Mouse (Mus musculus): ENCODE measurements around the gene Spsb3. TPM values are rescaled to one million over a fixed set of nuclear protein-coding genes. Genes with fewer than 3 reads are reported as not detected.

Gene Spsb3
- polyA plus RNA-seq, 1 experiment, result 76.4 TPM

DNA sequence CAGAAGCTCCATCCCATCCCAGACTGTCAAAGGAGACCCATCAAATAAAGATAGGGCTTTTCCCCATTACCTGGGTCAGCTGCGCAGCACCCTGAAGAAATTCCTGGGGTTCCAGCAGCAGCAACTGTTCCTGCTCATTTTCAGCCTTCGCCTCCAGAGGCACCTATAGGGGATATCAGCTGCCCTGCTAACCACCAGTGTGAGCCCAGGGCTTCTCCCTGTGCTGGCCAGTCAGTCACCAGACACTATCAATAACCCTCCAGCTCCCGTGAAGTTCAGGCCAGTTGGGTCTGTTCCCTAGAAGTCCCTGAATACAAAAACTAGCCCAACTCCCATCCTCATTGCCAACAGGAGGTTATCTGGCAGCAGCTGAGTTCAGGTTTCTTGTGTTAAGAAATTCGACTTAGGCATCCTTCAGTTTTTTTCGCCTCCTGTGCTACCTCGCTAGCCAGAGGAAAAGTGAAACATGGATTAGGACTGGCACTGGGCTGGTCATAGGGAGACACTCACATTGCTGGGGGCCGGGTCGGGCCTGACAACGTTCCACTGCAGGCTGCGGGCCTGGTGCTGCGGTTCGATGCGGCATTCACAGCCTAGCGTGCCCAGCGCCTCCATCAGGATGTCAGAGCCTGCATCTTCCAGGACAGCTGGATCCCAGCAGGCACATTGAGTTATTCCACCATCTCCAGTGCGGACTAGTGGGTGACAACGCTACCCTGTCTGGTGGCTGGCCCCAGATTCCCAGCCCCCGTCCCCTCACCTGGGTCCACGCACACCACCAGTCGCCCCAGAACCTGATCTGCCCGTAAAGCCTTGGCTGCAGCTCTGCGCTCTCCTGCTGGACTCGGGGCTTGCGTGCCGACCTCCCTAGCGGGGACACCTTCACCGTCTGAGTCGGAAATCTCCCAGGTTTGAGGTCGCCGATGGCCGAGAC, 7.9 kb downstream of the Spsb3 start:
- Histone ChIP-seq H3K4me3 (replicated peaks; ENCODE audit: extremely low read depth, low read depth, low read length) (peak overlapping the region; percentile 91), H3K4me1 (ENCODE audit: control insufficient read depth, insufficient read depth, low read length) (peaks cover 16% of the 10 kb centered on the region)
- 10% methylated on average over 31 of the region's 31 CpGs for WGBS
- no peak for TF ChIP-seq POLR2A (IDR thresholded peaks at IDR 0.05; ENCODE audit: borderline replicate concordance, extremely low read depth, low read depth, low read length)
- TF ChIP-seq CTCF (IDR thresholded peaks at IDR 0.05; ENCODE audit: insufficient read depth, low read length), result no peak
- no peak for DNase-seq

DNA sequence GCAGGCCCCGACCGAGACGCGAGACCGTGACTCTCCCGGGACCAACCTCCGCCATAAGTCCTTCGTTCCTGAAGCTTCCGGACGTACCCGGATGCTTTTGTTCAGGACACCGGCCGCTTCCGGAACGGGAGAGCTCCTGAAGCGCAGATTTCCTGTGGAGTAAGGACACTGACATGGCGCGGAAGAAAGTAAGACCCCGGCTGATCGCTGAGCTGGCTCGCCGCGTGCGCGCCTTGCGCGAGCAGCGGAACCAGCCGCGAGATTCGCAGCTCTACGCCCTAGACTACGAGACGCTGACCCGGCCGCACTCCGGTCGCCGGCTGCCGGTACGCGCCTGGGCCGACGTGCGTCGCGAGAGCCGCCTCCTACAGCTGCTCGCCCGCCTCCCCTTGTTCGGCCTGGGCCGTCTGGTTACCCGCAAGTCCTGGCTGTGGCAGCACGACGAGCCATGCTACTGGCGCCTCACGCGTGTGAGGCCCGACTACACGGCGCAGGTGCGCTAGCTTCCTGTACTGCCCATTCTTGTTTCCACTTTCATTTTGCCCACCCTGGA, 8.6 kb downstream of the Spsb3 start, which contains the start of the genes Eme2 and Mrps34:
Gene Eme2, minus strand, starts transcription at position 93 of the 553 bp plus-strand sequence.
Gene Mrps34, plus strand, starts transcription at position 122 of the 553 bp plus-strand sequence.
- WGBS, result under 1% methylated on average over 62 of the region's 62 CpGs
- Histone ChIP-seq H3K4me3 (replicated peaks; ENCODE audit: extremely low read depth, low read depth, low read length) (peak within 1 kb of the TSS; percentile 91), H3K4me1 (ENCODE audit: control insufficient read depth, insufficient read depth, low read length) (peaks cover 16% of the 10 kb centered on the region)
- DNase-seq, result peak; percentile 84
- TF ChIP-seq POLR2A (IDR thresholded peaks at IDR 0.05; ENCODE audit: borderline replicate concordance, extremely low read depth, low read depth, low read length), result peak; percentile 76; the same call in 1 of the 2 replicates
- no peak for TF ChIP-seq CTCF (IDR thresholded peaks at IDR 0.05; ENCODE audit: insufficient read depth, low read length)

DNA sequence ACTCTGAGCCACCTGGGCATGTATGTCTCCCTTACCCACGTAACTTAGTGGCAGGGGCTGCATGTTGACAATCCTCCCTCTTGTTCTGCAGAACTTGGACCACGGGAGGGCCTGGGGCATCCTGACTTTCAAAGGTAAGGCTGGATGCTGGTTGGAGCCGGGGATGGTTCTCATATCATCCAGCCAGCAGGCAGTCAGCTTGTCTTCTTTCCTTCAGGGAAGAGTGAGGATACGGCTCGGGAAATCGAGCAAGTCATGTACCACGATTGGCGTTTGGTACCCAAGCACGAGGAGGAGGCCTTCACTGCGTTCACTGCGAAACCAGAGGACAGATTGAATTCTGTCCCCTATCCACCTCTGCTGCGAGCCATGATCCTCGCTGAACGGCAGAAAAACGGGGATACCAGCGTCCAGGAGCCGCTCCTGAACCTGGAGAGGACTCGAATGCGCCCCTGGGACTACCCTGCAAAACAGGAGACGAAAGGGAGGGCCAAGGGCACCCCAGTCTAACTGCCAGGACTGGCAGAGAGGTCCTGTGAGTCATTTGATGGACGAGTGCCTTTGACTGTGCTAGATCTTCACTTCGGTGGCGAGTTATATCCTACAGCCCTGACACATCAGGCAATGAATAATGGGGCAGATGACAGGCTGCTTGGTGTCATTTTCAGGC, 9.3 kb downstream of the Spsb3 start:
- Histone ChIP-seq H3K4me1 (ENCODE audit: control insufficient read depth, insufficient read depth, low read length) (peaks cover 16% of the 10 kb centered on the region), H3K4me3 (replicated peaks; ENCODE audit: extremely low read depth, low read depth, low read length) (peak overlapping the region; percentile 91)
- TF ChIP-seq POLR2A (IDR thresholded peaks at IDR 0.05; ENCODE audit: borderline replicate concordance, extremely low read depth, low read depth, low read length), result no peak
- TF ChIP-seq CTCF (IDR thresholded peaks at IDR 0.05; ENCODE audit: insufficient read depth, low read length), result no peak
- WGBS, result 8% methylated on average over 23 of the region's 23 CpGs
- DNase-seq, result no peak

DNA sequence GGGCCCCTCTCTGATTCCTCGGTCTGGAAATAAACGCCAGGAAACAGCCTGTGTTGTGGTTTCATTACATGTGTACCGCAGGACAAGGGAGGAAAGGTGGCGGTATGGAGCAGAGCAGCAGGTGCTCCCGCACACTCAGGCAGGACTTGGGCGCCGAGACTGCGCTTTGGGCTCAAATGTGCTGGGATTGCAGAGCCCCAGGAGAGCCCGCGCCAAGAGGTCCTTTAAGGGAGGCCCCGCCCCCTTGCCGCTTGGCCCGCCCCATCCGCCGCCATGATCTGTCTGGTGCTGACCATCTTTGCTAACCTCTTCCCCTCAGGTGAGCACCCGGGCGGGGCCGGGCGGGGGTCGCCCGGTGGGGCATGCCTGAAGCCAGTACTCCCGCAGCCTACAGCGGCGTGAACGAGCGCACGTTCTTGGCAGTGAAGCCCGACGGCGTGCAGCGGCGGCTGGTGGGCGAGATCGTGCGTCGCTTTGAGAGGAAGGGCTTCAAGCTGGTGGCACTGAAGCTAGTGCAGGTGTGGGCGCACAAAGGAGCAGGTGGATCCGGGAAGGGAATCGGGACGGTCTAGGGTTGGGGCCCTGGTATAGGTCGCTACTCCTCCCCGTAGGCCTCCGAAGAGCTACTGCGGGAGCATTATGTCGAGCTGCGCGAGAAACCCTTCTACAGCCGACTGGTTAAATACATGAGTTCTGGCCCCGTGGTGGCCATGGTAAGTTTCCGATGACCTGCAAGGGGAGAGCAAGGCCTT, 10.0 kb downstream of the Spsb3 start, which contains the start of gene Nme3:
Gene Nme3, plus strand, starts transcription at position 260 of the 752 bp plus-strand sequence.
- TF ChIP-seq POLR2A (IDR thresholded peaks at IDR 0.05; ENCODE audit: borderline replicate concordance, extremely low read depth, low read depth, low read length), result peak; percentile 24; the same call in 1 of the 2 replicates
- no peak for TF ChIP-seq CTCF (IDR thresholded peaks at IDR 0.05; ENCODE audit: insufficient read depth, low read length)
- 2% methylated on average over 50 of the region's 50 CpGs for WGBS
- Histone ChIP-seq H3K4me1 (ENCODE audit: control insufficient read depth, insufficient read depth, low read length) (peaks cover 16% of the 10 kb centered on the region), H3K4me3 (replicated peaks; ENCODE audit: extremely low read depth, low read depth, low read length) (peak within 1 kb of the TSS; percentile 91)
- peak; percentile 73 for DNase-seq

DNA sequence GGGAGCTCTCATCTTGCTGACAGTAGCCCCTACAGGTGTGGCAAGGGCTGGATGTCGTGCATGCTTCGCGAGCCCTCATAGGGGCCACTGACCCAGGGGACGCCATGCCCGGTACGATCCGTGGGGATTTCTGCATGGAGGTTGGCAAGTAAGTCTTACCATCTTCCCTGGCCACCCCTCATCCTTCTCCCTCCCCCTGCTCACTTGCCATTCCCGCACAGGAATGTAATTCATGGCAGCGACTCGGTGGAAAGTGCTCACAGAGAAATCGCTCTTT, 10.5 kb downstream of the Spsb3 start:
- Histone ChIP-seq H3K4me1 (ENCODE audit: control insufficient read depth, insufficient read depth, low read length) (peaks cover 16% of the 10 kb centered on the region), H3K4me3 (replicated peaks; ENCODE audit: extremely low read depth, low read depth, low read length) (peak overlapping the region; percentile 84)
- no peak for DNase-seq
- WGBS, result 33% methylated on average over 11 of the region's 11 CpGs
- TF ChIP-seq CTCF (IDR thresholded peaks at IDR 0.05; ENCODE audit: insufficient read depth, low read length) (no peak), POLR2A (IDR thresholded peaks at IDR 0.05; ENCODE audit: borderline replicate concordance, extremely low read depth, low read depth, low read length) (no peak)

DNA sequence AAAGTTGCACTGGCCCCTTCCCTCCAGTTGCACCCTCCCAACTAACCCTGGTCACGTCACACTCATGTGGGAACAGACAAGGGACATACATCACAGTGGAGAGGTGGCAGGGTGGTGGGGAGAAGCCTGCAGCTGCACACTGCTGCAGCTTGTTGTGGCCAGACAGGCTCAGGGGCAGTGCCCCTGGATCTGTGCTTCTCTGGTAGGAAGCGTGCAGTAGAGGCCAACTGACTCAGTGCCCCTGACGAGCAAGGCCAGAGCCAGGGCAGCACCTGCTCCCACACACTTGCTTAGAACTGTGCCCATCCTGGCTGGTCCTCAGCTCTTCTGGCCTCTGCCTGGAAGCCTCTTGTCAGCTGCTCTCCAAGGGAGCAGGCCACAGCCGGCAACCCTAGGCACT, 11.2 kb downstream of the Spsb3 start:
- Histone ChIP-seq H3K4me3 (replicated peaks; ENCODE audit: extremely low read depth, low read depth, low read length) (no peak overlapping the region), H3K4me1 (ENCODE audit: control insufficient read depth, insufficient read depth, low read length) (peaks cover 16% of the 10 kb centered on the region)
- TF ChIP-seq POLR2A (IDR thresholded peaks at IDR 0.05; ENCODE audit: borderline replicate concordance, extremely low read depth, low read depth, low read length) (no peak), CTCF (IDR thresholded peaks at IDR 0.05; ENCODE audit: insufficient read depth, low read length) (no peak)
- WGBS, result 85% methylated on average over 4 of the region's 4 CpGs
- DNase-seq, result no peak

DNA sequence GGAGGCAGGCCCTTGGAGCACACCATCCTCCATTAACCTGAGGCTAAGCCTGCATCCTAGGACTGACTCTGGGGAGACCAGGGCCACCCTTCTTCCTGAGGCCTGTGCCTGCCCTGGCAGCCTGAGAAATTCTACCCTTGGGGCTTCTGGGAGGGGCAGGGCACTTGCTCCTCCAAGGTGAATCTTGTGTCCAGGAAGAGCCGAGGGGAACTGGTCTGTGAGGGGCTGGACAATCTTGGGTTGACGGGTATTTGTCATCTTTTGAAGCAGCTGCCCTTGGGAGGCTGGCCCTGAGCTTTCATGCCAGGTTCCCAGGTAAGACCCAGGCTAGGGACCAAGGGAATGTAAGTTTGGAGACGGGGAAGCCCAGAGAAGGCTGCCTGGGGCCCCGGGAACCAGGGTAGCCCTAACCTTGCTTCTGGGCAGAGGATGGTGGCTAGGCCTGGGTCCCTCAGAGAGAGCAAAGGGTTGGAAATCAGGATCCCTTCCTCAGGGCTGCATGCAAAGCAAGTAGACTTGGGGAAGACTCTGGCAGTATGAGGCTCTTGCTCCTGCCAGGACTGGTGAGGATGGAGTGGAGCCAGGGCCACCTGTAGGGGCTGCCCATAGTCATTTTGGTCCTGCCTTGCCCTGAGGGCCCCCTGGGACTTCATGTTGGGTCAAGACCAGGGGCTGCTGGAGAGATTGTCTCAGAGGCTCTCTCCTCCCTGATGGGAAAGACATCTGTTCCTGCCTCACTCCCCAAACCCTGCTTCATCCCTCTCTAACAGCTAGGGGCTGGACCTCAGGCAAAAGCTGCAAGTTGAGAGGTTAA, 11.8 kb downstream of the Spsb3 start:
- 77% methylated on average over 4 of the region's 4 CpGs for WGBS
- Histone ChIP-seq H3K4me1 (ENCODE audit: control insufficient read depth, insufficient read depth, low read length) (peaks cover 16% of the 10 kb centered on the region), H3K4me3 (replicated peaks; ENCODE audit: extremely low read depth, low read depth, low read length) (no peak overlapping the region)
- TF ChIP-seq CTCF (IDR thresholded peaks at IDR 0.05; ENCODE audit: insufficient read depth, low read length), result no peak
- no peak for TF ChIP-seq POLR2A (IDR thresholded peaks at IDR 0.05; ENCODE audit: borderline replicate concordance, extremely low read depth, low read depth, low read length)
- no peak for DNase-seq

DNA sequence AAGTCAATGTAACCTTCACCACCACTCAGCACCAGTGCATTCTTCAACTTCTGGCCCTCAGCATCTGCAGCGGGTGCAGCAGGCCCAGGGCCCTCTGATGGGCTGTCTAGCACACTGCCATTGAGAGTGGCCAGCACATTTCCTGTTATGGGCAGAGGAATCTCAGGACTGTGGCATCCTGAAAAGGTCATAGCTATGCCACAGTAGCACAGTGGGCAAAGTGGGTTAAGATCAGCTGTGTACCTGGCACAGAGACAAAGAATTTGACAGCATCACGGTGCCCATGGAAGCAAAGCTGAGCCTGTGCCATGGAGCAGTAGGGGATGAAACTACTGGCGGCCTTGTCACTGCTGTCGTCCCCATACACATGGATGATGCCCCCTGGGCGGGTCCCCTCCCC, 12.7 kb downstream of the Spsb3 start:
- 73% methylated on average over 5 of the region's 5 CpGs for WGBS
- H3K4me1 ChIP-seq (ENCODE audit: control insufficient read depth, insufficient read depth, low read length), result peaks cover 13% of the 10 kb centered on the region
- no peak overlapping the region for H3K4me3 ChIP-seq (replicated peaks; ENCODE audit: extremely low read depth, low read depth, low read length)
- TF ChIP-seq CTCF (IDR thresholded peaks at IDR 0.05; ENCODE audit: insufficient read depth, low read length) (no peak), POLR2A (IDR thresholded peaks at IDR 0.05; ENCODE audit: borderline replicate concordance, extremely low read depth, low read depth, low read length) (no peak)
- no peak for DNase-seq

Measured in lung, adult 2 months (tissue).